Mouse (Mus musculus): ENCODE data around the gene Slc10a6. TPM values are rescaled to one million over a fixed set of nuclear protein-coding genes. Genes with fewer than 3 reads are reported as not detected.

The Slc10a6 gene
- total RNA-seq, 4 experiments from 2014 or later, result 0.75 to 1.1 (median 0.98) TPM

DNA sequence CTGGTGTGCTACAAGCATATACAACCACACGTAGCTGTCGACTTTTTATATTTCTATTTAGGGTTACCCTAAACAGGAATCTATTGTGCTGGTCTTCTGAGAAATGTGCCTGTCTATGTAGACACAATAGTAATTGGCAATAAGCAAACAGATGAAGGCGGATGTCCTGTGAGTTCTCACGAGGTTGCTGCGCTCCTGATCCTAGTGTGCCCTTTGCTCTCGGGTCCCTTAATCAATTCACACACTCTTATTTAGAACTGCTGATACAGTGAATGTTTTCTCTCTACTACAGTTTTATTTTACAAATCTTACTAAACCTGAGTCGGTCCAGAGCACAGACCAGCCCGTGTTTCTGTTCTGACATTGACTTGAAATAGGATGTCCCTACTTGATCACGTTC is 68.7 kb downstream of the Slc10a6 start:
- no peak for DNase-seq (ENCODE audit: low spot score in 2 of 2)

Other genes with a start within 250 kb of the Slc10a6 start
- 1 to 10 TPM in 3 of 4 experiments, under 1 TPM in 1; 0.90 to 1.9 (median 1.4) TPM for gene Ptpn13, start 204.2 kb downstream of the Slc10a6 start, total RNA-seq (2022)
- gene 1700016H13Rik, start 26.6 kb upstream of the Slc10a6 start, total RNA-seq (2022), result 1 to 10 TPM in 1 of 4 experiments, under 1 TPM in 3; 0.65 to 1.4 (median 0.83) TPM
- gene Aff1, start 63.0 kb upstream of the Slc10a6 start, total RNA-seq (2022), result 10 to 100 TPM; 33.8 to 47.9 (median 40.8) TPM